Mouse (Mus musculus) neutrophil, adult 59 days (primary cell): ENCODE data around the gene Raf1. TPM values are rescaled to one million over a fixed set of nuclear protein-coding genes. Genes with fewer than 3 reads are reported as not detected.

Source experiments
- total RNA-seq, 2 experiments: library from RNA; stranded (reverse); gene quantifications; 1 replicate in 1 of 2; 2 replicates in 1 of 2; pipeline ENCODE4 v1.2.4; 2023

Gene Raf1
- 100 to 1,000 TPM; 246 to 249 TPM for total RNA-seq

GRCm38 (mm10) chr6:115676452-115677128, at the start of gene Raf1:
Gene Raf1 (minus strand): TSS chr6:115676635.

GRCm38 (mm10) chr6:115601715-115602523, 74.5 kb downstream of the Raf1 start, which contains the start of gene Mkrn2:
Gene Mkrn2 (plus strand): TSS chr6:115601902.

GRCm38 (mm10) chr6:115592458-115592857, 84.0 kb downstream of the Raf1 start, which contains the start of gene Mkrn2os:
Gene Mkrn2os (minus strand): TSS chr6:115592576.

Other genes starting within 250 kb of the Raf1 start
- gene Tsen2, start 132.0 kb downstream of the Raf1 start, total RNA-seq, result 1 to 10 TPM; 2.9 to 4.0 TPM
- gene Mkrn2os, start 84.1 kb downstream of the Raf1 start, total RNA-seq, result not detected
- gene Mkrn2, start 74.7 kb downstream of the Raf1 start, total RNA-seq, result 10 to 100 TPM; 13.5 to 19.0 TPM
- gene Tmem40, start 85.8 kb upstream of the Raf1 start, total RNA-seq, result 10 to 100 TPM; 52.4 to 60.3 TPM
- under 1 TPM; 0.38 to 0.40 TPM for gene Cand2, start 97.9 kb upstream of the Raf1 start, total RNA-seq
- gene Rpl32, start 132.1 kb upstream of the Raf1 start, total RNA-seq, result 100 to 1,000 TPM; 874 to 985 TPM
- not detected for gene Efcab12, start 161.8 kb upstream of the Raf1 start, total RNA-seq
- gene Mbd4, start 176.7 kb upstream of the Raf1 start, total RNA-seq, result 1 to 10 TPM; 8.9 to 9.1 TPM
- 1 to 10 TPM; 1.7 to 4.0 TPM for gene Ift122, start 176.8 kb upstream of the Raf1 start, total RNA-seq